Mouse (Mus musculus): ENCODE measurements around the gene Kcp.

DNA sequence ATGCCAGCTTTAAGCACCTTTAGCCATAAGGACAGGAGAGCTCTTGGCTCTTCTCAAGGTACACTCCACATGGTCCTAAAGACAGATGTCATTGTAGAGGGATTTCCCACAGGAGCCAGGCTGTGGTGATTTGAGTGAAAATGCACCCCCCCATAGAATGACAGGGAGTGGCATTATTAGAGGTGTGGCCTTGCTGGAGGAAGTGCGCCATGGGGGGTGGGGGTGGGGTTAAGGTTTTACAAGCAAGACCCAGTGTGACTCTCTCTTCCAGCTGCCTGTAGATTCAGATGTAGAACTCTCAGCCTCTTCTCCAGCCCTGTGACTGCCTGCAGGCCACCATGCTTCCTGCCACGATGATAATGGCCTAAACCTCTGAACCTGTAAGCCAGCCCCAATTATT is 21.8 kb downstream of the Kcp start:
- TF ChIP-seq POLR2A (IDR thresholded peaks at IDR 0.05; ENCODE audit: borderline replicate concordance, control insufficient read depth, low read depth, low read length) = no peak
- TF ChIP-seq CTCF (IDR thresholded peaks at IDR 0.05; ENCODE audit: control insufficient read depth, insufficient read depth, low read length) = no peak
